Mouse (Mus musculus) kidney, embryonic 14.5 days (tissue): ENCODE results near the gene Chaf1a. TPM values are rescaled to one million over a fixed set of nuclear protein-coding genes. Genes with fewer than 3 reads are reported as not detected.
A peak's percentile ranks its signal among the peaks of the same experiment; 100 is the strongest.

Experiments used
- ATAC-seq: fragments of 200-750 bp; cut with Nextera tagmentation; 2 replicates; pipeline ENCODE4 v1.8.0; 2017; ENCODE audit warnings: moderate number of reproducible peaks, mild to moderate bottlenecking, moderate TSS enrichment, moderate library complexity; ENCODE audit not compliant: low FRiP score, low TSS enrichment
- H3K27ac ChIP-seq: fragments of 300-500 bp; sonication (generic); 2 replicates; pipeline ENCODE4 v1.5.1; 2014; ENCODE audit warnings: low read depth, mild to moderate bottlenecking, low read length, moderate library complexity, mixed read lengths
- H3K27me3 ChIP-seq: fragments of 300-500 bp; sonication (generic); 2 replicates; pipeline ENCODE4 v1.6.1; 2014; ENCODE audit warnings: mild to moderate bottlenecking, low read length; ENCODE audit not compliant: control insufficient read depth, insufficient read depth
- H3K36me3 ChIP-seq: fragments of 300-500 bp; sonication (generic); 2 replicates; pipeline ENCODE4 v1.6.1; 2014; ENCODE audit warnings: low read length, mixed read lengths; ENCODE audit not compliant: control insufficient read depth, insufficient read depth
- H3K4me1 ChIP-seq: fragments of 300-500 bp; sonication (generic); 2 replicates; pipeline ENCODE4 v1.6.1; 2014; ENCODE audit warnings: low read length, mixed read lengths; ENCODE audit not compliant: control insufficient read depth, insufficient read depth
- H3K4me2 ChIP-seq: fragments of 300-500 bp; sonication (generic); replicated peaks from 2 replicates; pipeline ENCODE4 v1.6.1; 2014; ENCODE audit warnings: low read depth, mild to moderate bottlenecking, low read length
- H3K4me3 ChIP-seq: fragments of 300-500 bp; sonication (generic); 2 replicates; pipeline ENCODE4 v1.5.1; 2014; ENCODE audit warnings: mild to moderate bottlenecking, low read length
- H3K9ac ChIP-seq: fragments of 300-500 bp; sonication (generic); 2 replicates; pipeline ENCODE4 v1.6.1; 2014; ENCODE audit warnings: low read depth, mild to moderate bottlenecking, low read length, moderate library complexity
- H3K9me3 ChIP-seq: fragments of 300-500 bp; sonication (generic); 2 replicates; pipeline ENCODE4 v1.6.1; 2016; ENCODE audit warnings: low read length; ENCODE audit not compliant: control insufficient read depth
- WGBS: fragments of 180-500 bp; shearing (Covaris S2); extraction: QIAGEN DNeasy Blood & Tissue Kit; methylation state at CpG from one replicate; pipeline ENCODE4 v1.1.7; 2014; 5-methylcytosine and 5-hydroxymethylcytosine counted together
- polyA plus RNA-seq: library from polyadenylated mRNA; unstranded; fragments of >200 nt; fragmentation: Nextera tagmentation; extraction: Ambion mirVana; gene quantifications from 2 replicates; pipeline ENCODE4 v1.2.1, GENCODE M21; 2014

Gene Chaf1a
- polyA plus RNA-seq, 1 experiment from 2014 or later = 25.4 TPM

GRCm38 (mm10) chr17:56023386-56023785, 16.9 kb upstream of the Chaf1a start:
- ATAC-seq = no peak
- Histone ChIP-seq H3K4me2 (no peak overlapping the region), H3K4me3 (no peak overlapping the region), H3K9ac (no peak overlapping the region), H3K36me3 (peaks cover 18% of the 10 kb centered on the region; the same call in 1 of the 2 replicates), H3K9me3 (no peaks in the 10 kb centered on the region), H3K27me3 (no peaks in the 10 kb centered on the region), H3K27ac (no peak overlapping the region), H3K4me1 (peaks cover 12% of the 10 kb centered on the region)
- 71% methylated on average over 5 of the region's 5 CpGs for WGBS

GRCm38 (mm10) chr17:56024476-56024875, 15.8 kb upstream of the Chaf1a start:
- Histone ChIP-seq H3K27me3 (no peaks in the 10 kb centered on the region), H3K9me3 (no peaks in the 10 kb centered on the region), H3K4me2 (no peak overlapping the region), H3K27ac (no peak overlapping the region), H3K9ac (no peak overlapping the region), H3K4me1 (peaks cover 12% of the 10 kb centered on the region), H3K4me3 (no peak overlapping the region), H3K36me3 (peaks cover 18% of the 10 kb centered on the region)
- WGBS = 74% methylated on average over 2 of the region's 2 CpGs
- ATAC-seq = no peak

GRCm38 (mm10) chr17:56024931-56025330, 15.3 kb upstream of the Chaf1a start:
- WGBS = 75% methylated on average over 5 of the region's 5 CpGs
- Histone ChIP-seq H3K4me2 (no peak overlapping the region), H3K9ac (no peak overlapping the region), H3K36me3 (peaks cover 17% of the 10 kb centered on the region), H3K27ac (no peak overlapping the region), H3K4me1 (peaks cover 12% of the 10 kb centered on the region), H3K27me3 (no peaks in the 10 kb centered on the region), H3K4me3 (no peak overlapping the region), H3K9me3 (no peaks in the 10 kb centered on the region)
- ATAC-seq = no peak

GRCm38 (mm10) chr17:56026303-56026702, 13.9 kb upstream of the Chaf1a start:
- no peak for ATAC-seq
- WGBS = 81% methylated on average over 1 of the region's 1 CpGs

GRCm38 (mm10) chr17:56026881-56027280, 13.4 kb upstream of the Chaf1a start:
- H3K9ac ChIP-seq = no peak overlapping the region; the same call in 1 of the 2 replicates
- H3K27ac ChIP-seq = no peak overlapping the region
- H3K4me1 ChIP-seq = peaks cover 13% of the 10 kb centered on the region
- peaks cover 17% of the 10 kb centered on the region for H3K36me3 ChIP-seq
- H3K4me2 ChIP-seq = no peak overlapping the region
- ATAC-seq = no peak
- WGBS = 65% methylated on average over 1 of the region's 1 CpGs
- no peaks in the 10 kb centered on the region for H3K27me3 ChIP-seq
- no peak overlapping the region for H3K4me3 ChIP-seq
- H3K9me3 ChIP-seq = no peaks in the 10 kb centered on the region

More at GRCm38 (mm10) chr17:56026303-56026702, 13.9 kb upstream of the Chaf1a start:
- no peak overlapping the region for H3K4me2 ChIP-seq
- peaks cover 17% of the 10 kb centered on the region for H3K36me3 ChIP-seq
- no peaks in the 10 kb centered on the region for H3K27me3 ChIP-seq
- H3K4me1 ChIP-seq = peaks cover 12% of the 10 kb centered on the region
- H3K9me3 ChIP-seq = no peaks in the 10 kb centered on the region
- H3K9ac ChIP-seq = no peak overlapping the region
- no peak overlapping the region for H3K27ac ChIP-seq
- H3K4me3 ChIP-seq = no peak overlapping the region

- H3K4me2 ChIP-seq = no peak overlapping the region
- no peak overlapping the region for H3K27ac ChIP-seq
- H3K27me3 ChIP-seq = no peaks in the 10 kb centered on the region
- H3K9ac ChIP-seq = no peak overlapping the region
- H3K4me3 ChIP-seq = no peak overlapping the region
- peaks cover 17% of the 10 kb centered on the region for H3K36me3 ChIP-seq
- H3K9me3 ChIP-seq = no peaks in the 10 kb centered on the region
- WGBS = 81% methylated on average over 5 of the region's 5 CpGs
- no peak for ATAC-seq
- peaks cover 18% of the 10 kb centered on the region for H3K4me1 ChIP-seq
Observed at GRCm38 (mm10) chr17:56027801-56028441, 12.3 kb upstream of the Chaf1a start.

GRCm38 (mm10) chr17:56030238-56030870, 9.9 kb upstream of the Chaf1a start:
- Histone ChIP-seq H3K4me1 (peaks cover 27% of the 10 kb centered on the region), H3K9ac (no peak overlapping the region), H3K4me3 (no peak overlapping the region), H3K9me3 (no peaks in the 10 kb centered on the region), H3K27ac (no peak overlapping the region), H3K36me3 (peaks cover 36% of the 10 kb centered on the region), H3K27me3 (no peaks in the 10 kb centered on the region), H3K4me2 (no peak overlapping the region)
- 89% methylated on average over 9 of the region's 9 CpGs for WGBS
- peak; percentile 3; the same call in 1 of the 2 replicates for ATAC-seq

- no peaks in the 10 kb centered on the region for H3K9me3 ChIP-seq
- WGBS = 38% methylated on average over 5 of the region's 5 CpGs
- 0 out of 2 replicates have a peak overlapping the region, but pooled peaks have one; percentile 12 for H3K9ac ChIP-seq
- peaks cover 36% of the 10 kb centered on the region for H3K36me3 ChIP-seq
- H3K4me1 ChIP-seq = peaks cover 30% of the 10 kb centered on the region
- peak; percentile 39; the same call in 1 of the 2 replicates for ATAC-seq
- H3K27ac ChIP-seq = no peak overlapping the region
- H3K4me2 ChIP-seq = no peak overlapping the region
- no peaks in the 10 kb centered on the region for H3K27me3 ChIP-seq
- H3K4me3 ChIP-seq = no peak overlapping the region
Observed at GRCm38 (mm10) chr17:56030919-56031318, 9.3 kb upstream of the Chaf1a start.

GRCm38 (mm10) chr17:56031431-56031830, 8.8 kb upstream of the Chaf1a start:
- no peak overlapping the region for H3K4me2 ChIP-seq
- WGBS = 84% methylated on average over 7 of the region's 7 CpGs
- H3K9ac ChIP-seq = 0 out of 2 replicates have a peak overlapping the region, but pooled peaks have one; percentile 12
- H3K36me3 ChIP-seq = peaks cover 36% of the 10 kb centered on the region
- no peak for ATAC-seq
- H3K27me3 ChIP-seq = no peaks in the 10 kb centered on the region
- H3K27ac ChIP-seq = no peak overlapping the region
- H3K4me3 ChIP-seq = no peak overlapping the region
- peaks cover 30% of the 10 kb centered on the region for H3K4me1 ChIP-seq
- H3K9me3 ChIP-seq = no peaks in the 10 kb centered on the region
